Mouse (Mus musculus) heart, postnatal 0 days (tissue): ENCODE data around the gene Gm17334.

Experiments
- CTCF ChIP-seq: IDR thresholded peaks from 2 replicates; pipeline ENCODE4 v1.5.1; 2016; ENCODE audit warnings: antibody characterized with exemption, control low read depth, low read depth
- EP300 ChIP-seq: IDR thresholded peaks from 2 replicates; pipeline ENCODE4 v1.6.1; 2016; ENCODE audit warnings: antibody characterized with exemption, low read depth

DNA sequence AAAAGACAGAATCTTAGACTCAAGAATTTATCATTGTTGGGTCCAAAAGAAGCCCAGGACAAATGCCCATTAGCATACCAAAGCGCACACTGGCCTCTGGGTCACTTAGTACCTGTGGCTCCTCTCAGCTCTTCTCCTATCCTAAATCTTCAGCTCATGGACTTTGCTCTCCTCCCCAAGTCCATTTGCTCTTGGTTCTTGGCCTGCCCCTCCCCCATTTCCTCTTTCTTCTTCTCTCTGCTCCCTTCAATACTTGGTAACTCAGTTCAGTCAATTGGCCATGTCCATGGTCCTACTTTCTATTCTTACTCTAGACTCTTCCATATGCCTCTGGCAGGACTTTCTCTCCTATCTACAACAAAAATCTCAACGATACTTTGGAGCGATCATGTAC lies 49.0 kb upstream of the Gm17334 start:
- TF ChIP-seq CTCF (no peak), EP300 (no peak)
